In the genomic region with DNA sequence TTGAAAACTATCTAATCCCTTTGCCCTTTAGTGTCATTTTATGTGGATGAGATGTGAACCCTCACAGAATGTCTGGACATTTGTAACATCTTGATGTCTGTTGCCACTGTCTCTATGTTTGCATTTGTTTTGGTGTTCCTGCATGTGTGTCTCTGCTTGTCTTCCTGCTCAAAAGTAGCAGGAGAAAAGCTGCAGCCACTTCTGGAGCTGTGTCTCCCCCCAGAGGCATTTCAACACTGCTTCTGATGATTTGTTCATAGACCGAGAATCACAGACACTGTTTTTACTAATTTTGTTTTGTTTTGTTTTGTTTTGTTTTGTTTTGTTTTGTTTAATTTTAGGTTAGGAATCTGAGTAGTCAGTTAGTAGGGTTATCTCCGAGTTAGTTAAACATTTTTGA, we compare ENCODE assay signal across 14 mouse cellular contexts.
DNase-seq lines count a peak whose midpoint lies in the region; ATAC-seq and TF ChIP-seq lines count a peak whose summit lies in the region.
"Had no signal": no experiment of that assay in that cellular context is flagged by ENCODE, and none has a peak within 500 bp of the region (broad histone marks: within the 10 kb centered on the region; RNA-seq: fewer than 3 reads in every experiment).

No protein-coding gene starts in this region.

- no peaks in the 10 kb centered on the region for H3K36me3 ChIP-seq in hindbrain, postnatal 0 days (ENCODE audit: insufficient read depth, low read length)
- H3K36me3 ChIP-seq in hindbrain, embryonic 13.5 days = no peaks in the 10 kb centered on the region
- H3K36me3 ChIP-seq: G1E; liver, embryonic 12.5 days had no signal

- TF ChIP-seq CTCF in hindbrain, postnatal 0 days (IDR thresholded peaks at IDR 0.05; ENCODE audit: low read depth) = peak; percentile 62

- H3K27ac ChIP-seq in hindbrain, postnatal 0 days = no peak overlapping the region
- H3K27ac ChIP-seq in hindbrain, embryonic 13.5 days = no peak overlapping the region
- H3K27ac ChIP-seq: liver, embryonic 12.5 days had no signal

- peak; percentile 8 to 50 for DNase-seq in adrenal gland, adult (ENCODE audit: inconsistent age in 2 of 2, low spot score in 1 of 2)
- no peak for DNase-seq in adrenal gland, postnatal 14 days
- peak; percentile 58 for DNase-seq in hindbrain, postnatal 0 days (ENCODE audit: low spot score)
- peak; percentile 42 for DNase-seq in 416B (ENCODE audit: low read depth)
- DNase-seq in layer of hippocampus, adult 9-11 months = peak; percentile 4
- no peak for DNase-seq in thymus, postnatal 14 days
- no peak for DNase-seq in adrenal gland, adult 18-20 months (ENCODE audit: low spot score in 2 of 2)
- DNase-seq: cerebellum, adult 2 months; gastrocnemius, postnatal 14 days; kidney, adult 11 months; lung, postnatal 36 days had no signal

- no peaks in the 10 kb centered on the region for H3K9me3 ChIP-seq in hindbrain, postnatal 0 days (ENCODE audit: low read length)
- no peaks in the 10 kb centered on the region for H3K9me3 ChIP-seq in hindbrain, embryonic 13.5 days
- H3K9me3 ChIP-seq: G1E; liver, embryonic 12.5 days had no signal

- no peak overlapping the region for H3K9ac ChIP-seq in hindbrain, postnatal 0 days (replicated peaks; ENCODE audit: low read length)
- no peak overlapping the region for H3K9ac ChIP-seq in hindbrain, embryonic 13.5 days
- H3K9ac ChIP-seq: liver, embryonic 12.5 days had no signal

- no peak overlapping the region for H3K4me3 ChIP-seq in hindbrain, postnatal 0 days (ENCODE audit: low read length)
- no peak overlapping the region for H3K4me3 ChIP-seq in hindbrain, embryonic 13.5 days
- H3K4me3 ChIP-seq: liver, embryonic 12.5 days had no signal

- no peak overlapping the region for H3K4me2 ChIP-seq in hindbrain, postnatal 0 days (ENCODE audit: low read depth, low read length)
- H3K4me2 ChIP-seq in hindbrain, embryonic 13.5 days = no peak overlapping the region
- H3K4me2 ChIP-seq: liver, embryonic 12.5 days had no signal

- H3K4me1 ChIP-seq in hindbrain, postnatal 0 days (ENCODE audit: insufficient read depth, low read length) = no peaks in the 10 kb centered on the region
- no peaks in the 10 kb centered on the region for H3K4me1 ChIP-seq in hindbrain, embryonic 13.5 days (replicated peaks)
- H3K4me1 ChIP-seq: liver, embryonic 12.5 days had no signal

- no peaks in the 10 kb centered on the region for H3K27me3 ChIP-seq in hindbrain, postnatal 0 days (ENCODE audit: insufficient read depth, low read length)
- H3K27me3 ChIP-seq in hindbrain, embryonic 13.5 days = no peaks in the 10 kb centered on the region
- H3K27me3 ChIP-seq: liver, embryonic 12.5 days had no signal

- WGBS in hindbrain, postnatal 0 days = 64% methylated on average over 2 of the region's 2 CpGs
- WGBS in hindbrain, embryonic 13.5 days = 71% methylated on average over 2 of the region's 2 CpGs

- no peak for ATAC-seq in hindbrain, postnatal 0 days
- ATAC-seq in hindbrain, embryonic 13.5 days (ENCODE audit: low FRiP score) = no peak
- ATAC-seq: liver, embryonic 12.5 days had no signal

Comparison
In these comparisons a context has a peak if more than half of its experiments do, and no peak if none do; other contexts are left out.
1. DNase-seq: peak in adrenal gland, adult (2 of 2), hindbrain, postnatal 0 days (single experiment), 416B (single experiment) and layer of hippocampus, adult 9-11 months (single experiment); none in adrenal gland, postnatal 14 days (single experiment), thymus, postnatal 14 days (single experiment) and adrenal gland, adult 18-20 months (0 of 2).